Mouse (Mus musculus): ENCODE measurements around the gene Draxin. TPM values are rescaled to one million over a fixed set of nuclear protein-coding genes. Genes with fewer than 3 reads are reported as not detected.
"Not testable (repeated sequence)": the region's sequence is repeated elsewhere in the genome, so short reads cannot be mapped to it uniquely, and the experiment has no call there.

Gene Draxin
- total RNA-seq, 1 experiment from 2014 or later, result 0.93 TPM

GRCm38 (mm10) chr4:148067346-148067745 lies 63.2 kb downstream of the Draxin start:
- no peak for ATAC-seq (ENCODE audit: extremely low read depth, insufficient number of reproducible peaks, low FRiP score, poor library complexity, severe bottlenecking)

- ATAC-seq (ENCODE audit: extremely low read depth, insufficient number of reproducible peaks, low FRiP score, poor library complexity, severe bottlenecking), result no peak
Observed at GRCm38 (mm10) chr4:148066401-148066744, 64.1 kb downstream of the Draxin start.

DNA sequence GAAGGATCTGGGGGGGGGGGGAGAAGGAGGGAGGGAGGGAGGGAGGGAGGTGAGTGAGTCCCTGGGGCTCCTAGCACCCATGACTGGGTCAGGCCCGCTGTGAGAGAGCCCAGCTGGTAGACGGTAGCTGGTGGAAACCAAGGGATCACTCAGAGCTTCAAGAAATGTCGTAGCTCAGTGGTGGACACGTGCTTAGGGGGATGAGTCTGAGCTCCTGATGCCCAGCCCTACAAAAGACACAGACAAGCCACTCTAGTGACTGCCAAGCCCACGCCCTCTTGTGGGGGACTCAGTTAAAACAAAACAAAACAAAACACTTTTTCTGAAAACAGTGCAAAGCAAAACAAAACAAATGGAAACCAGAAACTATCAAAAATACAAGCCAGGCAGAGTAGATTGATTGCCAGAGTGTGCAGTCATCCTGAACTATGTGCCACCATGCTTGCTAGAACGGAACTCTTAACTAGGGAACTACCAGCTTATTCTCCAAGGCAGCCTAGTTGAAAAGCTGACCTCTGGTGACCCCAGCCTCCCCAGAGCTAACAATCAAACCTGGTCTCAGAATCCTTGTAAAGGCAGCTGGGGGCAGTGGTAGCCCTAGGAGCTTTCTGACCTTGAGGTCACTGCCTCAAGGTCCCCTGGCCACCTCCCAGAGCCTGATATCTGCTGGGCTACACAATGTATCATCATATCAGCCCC lies 64.6 kb downstream of the Draxin start:
- ATAC-seq (ENCODE audit: extremely low read depth, insufficient number of reproducible peaks, low FRiP score, poor library complexity, severe bottlenecking), result no peak

- no peak for ATAC-seq (ENCODE audit: extremely low read depth, insufficient number of reproducible peaks, low FRiP score, poor library complexity, severe bottlenecking)
Observed at GRCm38 (mm10) chr4:148061086-148061480, 69.4 kb downstream of the Draxin start.

DNA sequence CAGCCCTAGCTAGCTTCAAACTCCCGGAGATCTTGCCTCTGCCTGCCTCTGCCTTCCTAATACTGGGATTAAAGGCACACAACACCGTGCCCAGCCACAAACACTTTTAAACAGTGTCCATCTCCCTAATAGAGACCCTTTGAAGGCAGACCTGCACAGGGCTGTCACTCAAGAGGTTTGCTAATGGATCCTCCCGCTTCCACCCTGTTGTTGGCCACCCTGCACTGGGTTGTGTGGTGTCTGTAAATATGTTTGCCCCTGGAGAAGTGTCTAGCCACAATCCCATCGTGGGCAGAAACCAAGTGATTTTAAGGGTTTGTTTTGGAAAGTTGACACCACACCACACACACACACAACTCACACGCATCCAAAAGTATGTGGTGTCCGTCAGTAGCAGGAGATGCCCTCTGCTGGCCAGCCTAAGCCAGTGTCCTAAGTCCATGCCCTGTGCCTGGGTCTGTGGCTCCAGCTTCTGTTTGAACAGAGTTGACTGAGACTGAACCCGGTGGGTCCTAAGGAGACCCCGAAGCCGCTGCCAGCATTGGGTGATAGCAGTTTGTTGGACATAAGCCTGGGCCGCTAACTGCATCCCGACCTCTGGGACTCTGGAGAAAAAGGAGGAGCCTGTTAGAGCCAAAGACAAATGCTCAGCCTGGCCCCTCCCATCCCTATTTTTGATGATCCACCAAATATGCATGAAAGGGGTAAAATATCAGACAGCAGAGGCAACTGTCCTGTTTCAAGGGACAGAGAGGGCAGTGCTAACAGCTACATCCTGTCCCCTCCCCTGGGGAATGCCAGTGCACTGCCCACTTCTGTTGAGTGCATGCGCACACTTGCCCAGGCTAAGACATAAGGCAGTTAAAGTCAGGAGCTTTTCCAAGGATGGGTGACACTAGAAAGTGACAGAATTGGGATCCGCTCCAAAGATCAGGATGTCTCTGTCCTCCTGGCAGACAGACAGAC lies 70.1 kb downstream of the Draxin start:
- peak; percentile 40; the same call in 1 of the 2 replicates for ATAC-seq (ENCODE audit: extremely low read depth, insufficient number of reproducible peaks, low FRiP score, poor library complexity, severe bottlenecking)

- ATAC-seq (ENCODE audit: extremely low read depth, insufficient number of reproducible peaks, low FRiP score, poor library complexity, severe bottlenecking), result no peak
Observed at GRCm38 (mm10) chr4:148058993-148059392, 71.5 kb downstream of the Draxin start.

- no peak for ATAC-seq (ENCODE audit: extremely low read depth, insufficient number of reproducible peaks, low FRiP score, poor library complexity, severe bottlenecking)
Observed at GRCm38 (mm10) chr4:148058218-148058819, 72.2 kb downstream of the Draxin start.

GRCm38 (mm10) chr4:148057661-148058209 lies 72.8 kb downstream of the Draxin start:
- no peak for ATAC-seq (ENCODE audit: extremely low read depth, insufficient number of reproducible peaks, low FRiP score, poor library complexity, severe bottlenecking)

DNA sequence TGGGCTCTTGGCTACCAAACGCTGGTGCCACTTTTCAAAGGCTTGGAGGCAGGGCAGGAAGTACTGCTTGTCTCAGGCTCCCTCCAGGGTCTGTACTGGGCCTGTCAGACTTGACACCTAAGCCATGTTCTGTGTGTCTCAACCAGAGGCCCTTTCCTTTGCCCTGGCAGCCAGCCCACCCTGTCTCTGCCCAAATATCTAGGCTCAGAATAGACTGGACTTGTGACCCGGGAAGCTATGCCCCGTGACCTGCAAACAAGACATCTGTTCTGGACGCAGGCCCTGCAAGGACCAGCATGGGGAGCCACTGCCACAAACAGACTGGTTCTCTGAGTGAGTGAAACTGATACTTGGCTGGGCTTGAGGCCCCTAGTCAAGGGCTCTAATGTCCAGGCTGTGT lies 73.7 kb downstream of the Draxin start:
- no peak for ATAC-seq (ENCODE audit: extremely low read depth, insufficient number of reproducible peaks, low FRiP score, poor library complexity, severe bottlenecking)

DNA sequence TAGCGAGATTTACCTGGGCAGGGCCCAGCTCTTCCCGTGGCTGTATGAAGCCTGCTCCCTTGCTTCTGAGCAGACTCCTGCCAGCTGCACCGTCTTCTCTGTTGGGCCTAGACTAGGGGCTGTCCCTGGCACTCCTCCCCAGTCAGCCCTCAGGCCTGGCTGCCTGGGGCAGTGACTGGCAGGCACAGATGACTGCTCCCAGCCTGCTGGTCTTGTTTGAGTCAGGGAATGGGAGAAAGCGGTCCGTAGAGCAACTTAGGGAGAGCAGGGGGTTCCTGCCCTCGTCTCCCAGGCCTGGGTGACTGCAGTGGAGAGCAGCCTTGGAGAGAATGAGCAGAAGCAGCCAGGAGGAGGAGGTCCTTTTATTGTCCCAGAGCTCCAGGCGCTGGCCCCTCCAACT lies 74.3 kb downstream of the Draxin start:
- ATAC-seq (ENCODE audit: extremely low read depth, insufficient number of reproducible peaks, low FRiP score, poor library complexity, severe bottlenecking), result no peak

GRCm38 (mm10) chr4:148054961-148055695 lies 75.4 kb downstream of the Draxin start:
- ATAC-seq (ENCODE audit: extremely low read depth, insufficient number of reproducible peaks, low FRiP score, poor library complexity, severe bottlenecking), result no peak

- no peak for ATAC-seq (ENCODE audit: extremely low read depth, insufficient number of reproducible peaks, low FRiP score, poor library complexity, severe bottlenecking)
Observed at GRCm38 (mm10) chr4:148053417-148053920, 77.0 kb downstream of the Draxin start.

GRCm38 (mm10) chr4:148052976-148053375 lies 77.5 kb downstream of the Draxin start:
- ATAC-seq (ENCODE audit: extremely low read depth, insufficient number of reproducible peaks, low FRiP score, poor library complexity, severe bottlenecking), result no peak

- no peak for ATAC-seq (ENCODE audit: extremely low read depth, insufficient number of reproducible peaks, low FRiP score, poor library complexity, severe bottlenecking)
Observed at GRCm38 (mm10) chr4:148051886-148052285, 78.6 kb downstream of the Draxin start.

DNA sequence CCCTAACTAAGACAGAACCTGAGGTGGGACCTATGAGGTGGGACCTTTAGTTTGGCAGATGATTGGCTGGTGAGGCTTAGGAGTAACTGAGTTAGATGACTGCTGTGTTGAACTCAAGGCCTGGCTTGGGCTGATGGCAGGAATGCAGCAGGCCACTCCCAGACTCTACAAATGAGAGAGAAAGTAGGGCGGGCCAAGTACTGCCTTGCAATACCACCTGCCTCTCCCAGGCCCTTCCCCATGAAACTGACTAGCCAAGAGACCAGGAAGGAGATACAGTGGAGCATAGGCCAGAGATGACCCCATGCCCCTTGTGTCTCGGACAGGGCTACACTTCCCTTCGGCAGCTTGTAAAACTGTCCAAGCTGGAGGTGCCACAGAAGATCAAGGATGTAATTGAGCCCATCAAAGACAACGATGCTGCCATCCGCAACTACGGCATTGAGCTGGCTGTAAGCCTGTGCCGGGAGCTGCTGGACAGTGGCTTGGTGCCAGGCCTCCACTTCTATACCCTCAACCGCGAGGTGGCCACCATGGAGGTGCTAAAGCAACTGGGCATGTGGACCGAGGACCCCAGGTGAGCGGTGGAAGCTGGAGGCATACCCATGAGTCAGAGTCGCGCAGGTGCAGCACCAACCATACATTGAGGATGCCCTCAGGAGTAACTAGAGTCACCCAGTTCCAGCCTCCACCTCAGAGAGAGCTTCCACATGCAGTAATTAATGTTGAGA lies 79.3 kb downstream of the Draxin start:
- ATAC-seq (ENCODE audit: extremely low read depth, insufficient number of reproducible peaks, low FRiP score, poor library complexity, severe bottlenecking), result no peak

- ATAC-seq (ENCODE audit: extremely low read depth, insufficient number of reproducible peaks, low FRiP score, poor library complexity, severe bottlenecking), result not testable (repeated sequence)
Observed at GRCm38 (mm10) chr4:148050396-148050914, 80.0 kb downstream of the Draxin start.

Measured in neutrophil, adult 5-6 weeks (primary cell).